Mouse (Mus musculus) lung, embryonic 16.5 days (tissue): ENCODE data around the gene Sycn. TPM values are rescaled to one million over a fixed set of nuclear protein-coding genes. Genes with fewer than 3 reads are reported as not detected.
A peak's percentile ranks its signal among the peaks of the same experiment; 100 is the strongest.
"Not testable (repeated sequence)": the region's sequence is repeated elsewhere in the genome, so short reads cannot be mapped to it uniquely, and the experiment has no call there.

Source experiments
- ATAC-seq: fragments of 200-750 bp; cut with Nextera tagmentation; 2 replicates; pipeline ENCODE4 v1.8.0; 2017; ENCODE audit warnings: low read depth, mild to moderate bottlenecking, moderate library complexity
- H3K27ac ChIP-seq: fragments of 300-500 bp; sonication (generic); 2 replicates; pipeline ENCODE4 v1.5.1; 2014; ENCODE audit warnings: mild to moderate bottlenecking, control low read depth, low read length
- H3K27me3 ChIP-seq: fragments of 300-500 bp; sonication (generic); 2 replicates; pipeline ENCODE4 v1.6.1; 2014; ENCODE audit warnings: low read depth, low read length, mixed read lengths; ENCODE audit not compliant: control insufficient read depth, insufficient read depth
- H3K36me3 ChIP-seq: fragments of 300-500 bp; sonication (generic); 2 replicates; pipeline ENCODE4 v1.6.1; 2014; ENCODE audit warnings: low read length; ENCODE audit not compliant: control insufficient read depth, insufficient read depth
- H3K4me1 ChIP-seq: fragments of 300-500 bp; sonication (generic); replicated peaks from 2 replicates; pipeline ENCODE4 v1.6.1; 2014; ENCODE audit warnings: low read length, mixed read lengths; ENCODE audit not compliant: control insufficient read depth, insufficient read depth
- H3K4me2 ChIP-seq: fragments of 300-500 bp; sonication (generic); 2 replicates; pipeline ENCODE4 v1.6.1; 2014; ENCODE audit warnings: low read depth, low read length, control low read depth
- H3K4me3 ChIP-seq: fragments of 300-500 bp; sonication (generic); 2 replicates; pipeline ENCODE4 v1.5.1; 2014; ENCODE audit warnings: mild to moderate bottlenecking, low read length, control low read depth
- H3K9ac ChIP-seq: fragments of 300-500 bp; sonication (generic); 2 replicates; pipeline ENCODE4 v1.6.1; 2014; ENCODE audit warnings: low read length, control low read depth
- H3K9me3 ChIP-seq: fragments of 300-500 bp; sonication (generic); 2 replicates; pipeline ENCODE4 v1.6.1; 2016; ENCODE audit warnings: low read length; ENCODE audit not compliant: control insufficient read depth
- WGBS: fragments of 180-500 bp; shearing (Covaris S2); extraction: QIAGEN DNeasy Blood & Tissue Kit; methylation state at CpG from one replicate; pipeline ENCODE4 v1.1.7; 2014; 5-methylcytosine and 5-hydroxymethylcytosine counted together
- polyA plus RNA-seq: library from polyadenylated mRNA; unstranded; fragments of >200 nt; fragmentation: Nextera tagmentation; extraction: Ambion mirVana; gene quantifications from 2 replicates; pipeline ENCODE4 v1.2.1, GENCODE M21; 2015

Sycn gene
- polyA plus RNA-seq, 1 experiment from 2014 or later: not detected

DNA sequence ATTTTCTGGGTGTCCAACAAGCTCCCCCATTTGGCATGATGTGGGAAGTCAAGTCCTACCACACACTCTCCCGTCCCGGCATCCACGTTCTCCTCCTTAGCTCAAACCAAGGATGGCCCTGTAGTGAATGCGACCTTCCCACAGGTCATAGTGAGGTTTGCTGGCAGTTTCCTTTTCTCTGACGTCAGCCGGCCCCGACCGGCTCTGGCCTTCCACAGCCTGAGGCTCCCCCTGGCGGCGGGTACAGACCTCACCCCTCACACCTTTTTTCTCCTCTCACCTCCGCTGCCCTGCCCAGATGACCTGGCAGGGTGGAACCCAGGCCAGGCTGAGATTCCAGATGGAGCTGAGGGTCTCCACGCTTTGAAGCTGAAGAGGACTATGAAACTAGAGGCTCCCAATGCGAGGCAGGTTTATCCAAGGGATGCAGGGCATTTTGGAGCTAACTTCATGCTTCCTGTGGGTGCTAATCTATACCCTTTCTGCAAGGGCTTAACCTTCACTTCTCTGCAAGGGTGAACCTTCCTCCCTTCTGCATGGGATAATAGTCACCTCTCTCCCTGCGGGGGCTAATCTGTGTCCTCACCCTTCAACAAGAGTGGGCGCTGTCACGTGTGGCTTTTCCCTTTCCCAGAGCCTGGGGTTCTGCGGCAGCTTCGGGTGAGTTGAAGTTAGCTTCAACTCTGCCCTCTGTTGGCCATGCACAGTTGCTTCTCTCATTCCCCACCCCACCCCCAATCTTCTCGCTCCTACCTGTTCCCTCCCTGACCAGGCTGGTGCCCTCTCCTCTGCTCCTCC is 12.6 kb upstream of the Sycn start:
- no peaks in the 10 kb centered on the region for H3K36me3 ChIP-seq
- 5% methylated on average over 19 of the region's 19 CpGs for WGBS
- ATAC-seq: peak; percentile 59
- H3K4me3 ChIP-seq: no peak overlapping the region
- H3K4me2 ChIP-seq: no peak overlapping the region
- H3K27ac ChIP-seq: no peak overlapping the region
- no peak overlapping the region for H3K9ac ChIP-seq
- no peaks in the 10 kb centered on the region; the same call in 1 of the 2 replicates for H3K4me1 ChIP-seq
- no peaks in the 10 kb centered on the region for H3K9me3 ChIP-seq
- H3K27me3 ChIP-seq: no peaks in the 10 kb centered on the region

DNA sequence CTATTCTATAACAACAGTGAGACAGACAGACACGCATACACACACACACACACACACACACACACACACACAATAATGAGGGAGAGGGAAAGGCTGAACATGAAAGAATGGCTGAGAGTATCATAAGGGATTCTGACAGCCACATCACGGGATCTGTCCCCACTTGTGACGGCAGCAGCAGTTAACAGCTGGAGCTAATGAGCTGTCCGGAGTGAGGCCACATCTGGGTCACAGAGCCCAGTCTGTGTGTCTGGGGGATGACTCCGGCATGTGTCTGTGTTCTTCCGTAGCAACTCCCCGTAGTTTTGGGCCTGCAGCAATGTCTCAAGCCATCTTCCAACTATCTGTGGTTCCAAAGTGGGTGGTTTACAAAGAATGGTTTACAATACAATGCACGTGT is 8.7 kb upstream of the Sycn start:
- Histone ChIP-seq H3K27ac (0 out of 2 replicates have a peak overlapping the region, but pooled peaks have one; percentile 7), H3K9me3 (no peaks in the 10 kb centered on the region), H3K4me1 (no peaks in the 10 kb centered on the region; the same call in 1 of the 2 replicates), H3K4me3 (no peak overlapping the region), H3K4me2 (no peak overlapping the region), H3K9ac (no peak overlapping the region), H3K27me3 (no peaks in the 10 kb centered on the region), H3K36me3 (no peaks in the 10 kb centered on the region)
- 61% methylated on average over 8 of the region's 8 CpGs for WGBS
- ATAC-seq: peak; percentile 93

DNA sequence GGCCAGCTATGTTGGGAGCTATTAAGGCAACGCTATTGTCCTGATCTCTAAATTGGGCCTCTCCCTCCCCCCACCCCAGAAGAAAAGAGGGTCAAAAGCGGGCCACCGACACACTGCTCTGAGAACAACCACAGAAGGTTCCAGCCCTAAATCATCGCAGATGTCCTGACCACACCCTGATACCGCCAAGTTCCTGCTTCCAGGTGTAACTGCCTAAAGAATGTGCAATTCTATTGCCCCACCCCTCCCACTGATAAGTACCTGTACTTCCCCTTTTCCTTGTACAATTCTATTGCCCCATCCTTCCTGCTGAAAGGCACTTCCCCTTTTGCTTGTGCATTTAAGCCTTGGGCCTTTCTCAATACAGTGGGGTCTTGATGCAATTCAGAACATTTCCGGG is 1.8 kb upstream of the Sycn start:
- not testable (repeated sequence) for H3K27ac ChIP-seq, H3K4me1 ChIP-seq, H3K4me2 ChIP-seq, H3K36me3 ChIP-seq, H3K9me3 ChIP-seq, H3K9ac ChIP-seq, H3K27me3 ChIP-seq, H3K4me3 ChIP-seq, ATAC-seq
- 90% methylated on average over 6 of the region's 6 CpGs for WGBS

DNA sequence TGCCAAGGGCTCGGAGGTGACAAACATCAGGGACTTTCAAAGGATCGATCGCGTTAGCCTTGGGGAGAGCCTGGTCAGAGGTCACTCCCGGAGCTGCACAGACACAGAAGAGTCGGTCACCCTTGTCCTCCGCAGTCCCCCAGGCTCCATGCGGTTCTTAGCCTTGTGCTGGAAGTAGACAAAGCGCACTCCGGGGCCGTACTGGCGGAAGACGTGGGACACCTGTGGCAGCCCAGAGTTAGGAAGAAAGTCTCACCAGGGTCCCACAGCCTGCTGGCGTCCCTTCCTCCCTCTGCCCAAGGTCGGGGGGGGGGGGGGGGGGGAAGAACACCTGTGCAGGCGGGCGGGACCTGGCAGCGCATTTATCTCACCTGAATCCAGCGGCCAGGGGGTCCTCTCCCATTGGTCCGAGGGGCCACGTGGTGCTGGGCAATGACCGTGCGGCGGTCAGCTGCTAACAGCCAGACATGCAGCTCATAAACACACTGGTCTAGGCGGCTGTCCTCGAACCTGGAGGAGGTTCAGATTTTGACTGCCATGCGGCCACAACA is 3.4 kb downstream of the Sycn start:
- Histone ChIP-seq H3K27me3 (peaks cover 35% of the 10 kb centered on the region), H3K9ac (peak overlapping the region; percentile 32; the same call in 1 of the 2 replicates), H3K9me3 (no peaks in the 10 kb centered on the region), H3K4me3 (peak overlapping the region; percentile 26), H3K36me3 (no peaks in the 10 kb centered on the region), H3K27ac (no peak overlapping the region), H3K4me1 (peaks cover 8% of the 10 kb centered on the region; the same call in 1 of the 2 replicates), H3K4me2 (peak overlapping the region; percentile 50)
- 5% methylated on average over 26 of the region's 27 CpGs for WGBS
- ATAC-seq: no peak

DNA sequence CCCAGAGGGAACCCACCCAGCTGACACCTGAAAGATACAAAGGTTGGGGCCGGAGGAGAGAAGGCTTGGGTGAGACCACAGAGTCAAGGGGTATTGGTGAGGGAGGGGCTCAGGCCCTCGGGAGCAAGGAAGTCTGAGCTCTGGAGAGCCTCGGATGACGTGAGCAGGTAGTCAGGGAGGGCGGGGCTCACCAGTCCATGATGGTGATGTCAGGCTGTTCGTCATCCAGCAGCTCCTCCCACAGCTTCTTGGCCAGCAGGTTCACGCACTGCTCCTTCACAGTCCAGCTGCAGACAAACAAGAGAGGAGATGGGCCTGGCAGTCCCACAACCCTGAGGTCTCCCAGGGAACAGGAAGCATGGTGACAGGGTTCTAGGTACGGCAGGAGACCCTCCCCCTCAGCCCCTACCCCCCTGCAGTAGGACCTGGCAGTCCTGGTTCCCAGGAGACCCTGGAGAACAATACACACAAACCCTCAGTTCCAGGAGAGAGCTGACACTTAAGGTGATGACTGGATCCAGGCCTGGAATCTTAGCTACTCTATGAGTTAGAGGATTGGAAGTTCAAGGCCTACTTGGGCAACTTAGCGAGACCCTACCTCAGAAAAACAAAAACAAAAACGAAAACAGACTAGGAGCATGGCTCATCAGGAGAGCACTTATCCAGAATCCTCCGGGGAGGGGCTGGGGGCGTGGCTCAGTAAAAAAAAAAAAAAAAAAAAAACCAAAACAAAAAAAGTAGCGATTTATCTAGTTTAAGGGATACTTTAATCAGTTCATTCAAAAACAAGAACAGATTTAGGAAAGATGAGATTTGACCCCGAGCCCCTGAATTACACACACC is 4.6 kb downstream of the Sycn start:
- Histone ChIP-seq H3K36me3 (no peaks in the 10 kb centered on the region), H3K9ac (no peak overlapping the region), H3K4me2 (no peak overlapping the region), H3K4me3 (no peak overlapping the region), H3K27me3 (peaks cover 35% of the 10 kb centered on the region), H3K4me1 (peaks cover 8% of the 10 kb centered on the region; the same call in 1 of the 2 replicates), H3K9me3 (no peaks in the 10 kb centered on the region), H3K27ac (no peak overlapping the region)
- peak; percentile 43; the same call in 1 of the 2 replicates for ATAC-seq
- WGBS: 31% methylated on average over 14 of the region's 14 CpGs

DNA sequence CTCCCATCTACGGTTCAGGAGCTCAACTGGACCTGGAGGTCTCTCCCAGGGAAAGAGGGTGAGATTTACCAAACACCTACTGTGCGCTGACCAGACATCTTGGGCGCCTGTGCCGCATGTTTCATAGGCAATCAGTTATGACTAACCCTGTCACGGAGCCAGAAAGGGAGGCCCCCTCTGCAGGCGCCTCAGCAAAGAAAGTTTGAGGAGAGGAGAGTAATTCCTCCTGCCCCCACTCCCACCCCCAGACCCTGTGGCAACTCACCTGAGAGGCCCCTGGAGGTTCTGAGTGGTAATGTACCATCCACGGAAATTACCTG is 5.2 kb downstream of the Sycn start:
- 27% methylated on average over 7 of the region's 7 CpGs for WGBS
- H3K4me3 ChIP-seq: no peak overlapping the region

DNA sequence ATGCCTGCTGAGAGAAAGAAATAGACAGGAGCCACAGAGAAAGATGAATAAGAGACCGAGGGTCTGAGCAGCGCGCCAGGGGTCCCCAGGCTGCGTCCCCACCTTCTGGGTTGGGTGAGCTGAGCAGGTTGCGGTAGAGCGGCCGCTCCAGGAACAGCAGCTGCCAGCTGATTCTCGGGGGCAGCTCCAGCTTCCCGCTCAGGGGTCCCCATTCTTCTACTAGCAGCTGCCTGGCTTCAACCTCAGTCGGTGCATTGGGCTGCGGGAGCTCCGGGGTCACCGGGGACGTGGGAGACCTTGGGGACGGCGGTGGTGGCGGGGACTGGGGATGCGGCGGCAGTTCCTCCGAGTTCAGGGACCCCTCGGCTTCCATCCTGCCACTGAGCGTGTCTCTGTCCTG is 6.0 kb downstream of the Sycn start:
- ATAC-seq: no peak
- Histone ChIP-seq H3K9ac (no peak overlapping the region), H3K27me3 (peaks cover 35% of the 10 kb centered on the region)

More for the DNA sequence above, 5.2 kb downstream of the Sycn start:
- Histone ChIP-seq H3K27ac (no peak overlapping the region), H3K4me2 (no peak overlapping the region), H3K36me3 (no peaks in the 10 kb centered on the region), H3K9me3 (no peaks in the 10 kb centered on the region), H3K9ac (no peak overlapping the region), H3K27me3 (peaks cover 35% of the 10 kb centered on the region), H3K4me1 (peaks cover 8% of the 10 kb centered on the region; the same call in 1 of the 2 replicates)
- no peak for ATAC-seq

DNA sequence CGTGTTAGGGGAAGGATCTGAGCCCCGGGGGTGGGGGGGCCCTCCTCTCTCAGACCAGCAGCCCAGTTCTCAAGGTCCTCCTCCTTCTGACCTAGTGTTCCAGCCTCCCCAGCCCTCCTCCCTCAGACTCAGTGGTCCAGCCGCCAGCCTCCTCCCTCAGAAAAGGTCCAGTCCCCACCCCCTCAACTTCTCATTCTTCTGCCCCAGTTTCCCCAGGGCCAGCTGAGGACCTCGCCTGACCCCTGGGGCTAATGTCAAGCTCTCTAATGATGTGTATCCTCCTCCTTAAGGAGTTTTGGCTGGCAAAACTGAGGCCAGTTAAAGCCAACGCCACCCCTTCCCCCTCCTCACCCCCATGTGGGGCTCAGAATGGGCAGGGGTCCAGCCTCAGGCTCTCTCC is 6.5 kb downstream of the Sycn start, which contains the start of gene Nccrp1:
Gene Nccrp1, minus strand, starts transcription at position 101 of the 400 bp plus-strand sequence.
- H3K4me2 ChIP-seq: peak within 1 kb of the TSS; percentile 35

More for the DNA sequence above, 6.0 kb downstream of the Sycn start:
- under 1% methylated on average over 22 of the region's 22 CpGs for WGBS
- Histone ChIP-seq H3K27ac (no peak overlapping the region), H3K9me3 (no peaks in the 10 kb centered on the region), H3K36me3 (no peaks in the 10 kb centered on the region), H3K4me1 (peaks cover 8% of the 10 kb centered on the region; the same call in 1 of the 2 replicates), H3K4me2 (peak overlapping the region; percentile 35), H3K4me3 (peak overlapping the region; percentile 12; the same call in 1 of the 2 replicates)

DNA sequence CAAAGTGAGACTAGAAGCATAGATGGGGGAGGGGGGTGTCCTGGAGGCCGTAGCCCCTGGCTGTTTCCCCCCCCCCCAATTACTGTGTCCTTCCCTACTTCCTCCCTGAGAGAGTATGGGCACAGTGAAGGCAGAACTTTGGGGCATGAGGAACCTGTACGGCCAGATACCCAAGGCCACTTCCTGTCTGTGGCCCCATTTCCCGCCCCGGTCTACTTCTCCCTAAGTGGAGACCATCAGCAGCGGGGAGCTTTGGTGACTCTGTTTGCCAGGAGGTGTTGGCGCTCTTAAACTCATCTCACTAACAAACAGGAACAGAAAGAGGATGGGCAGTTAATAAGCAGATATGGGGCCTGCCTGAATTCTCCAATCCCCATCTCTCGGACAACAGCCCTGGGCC is 6.9 kb downstream of the Sycn start:
- no peaks in the 10 kb centered on the region for H3K36me3 ChIP-seq
- H3K4me3 ChIP-seq: no peak overlapping the region
- H3K27me3 ChIP-seq: peaks cover 35% of the 10 kb centered on the region
- H3K4me1 ChIP-seq: peaks cover 8% of the 10 kb centered on the region; the same call in 1 of the 2 replicates
- no peak overlapping the region for H3K9ac ChIP-seq
- no peaks in the 10 kb centered on the region for H3K9me3 ChIP-seq
- H3K4me2 ChIP-seq: no peak overlapping the region
- ATAC-seq: no peak
- H3K27ac ChIP-seq: no peak overlapping the region
- WGBS: 58% methylated on average over 7 of the region's 7 CpGs

More for the DNA sequence above, 6.5 kb downstream of the Sycn start, which contains the start of gene Nccrp1:
- WGBS: 6% methylated on average over 5 of the region's 5 CpGs
- Histone ChIP-seq H3K9me3 (no peaks in the 10 kb centered on the region), H3K4me3 (peak within 1 kb of the TSS; percentile 12; the same call in 1 of the 2 replicates), H3K4me1 (peaks cover 8% of the 10 kb centered on the region; the same call in 1 of the 2 replicates), H3K36me3 (no peaks in the 10 kb centered on the region), H3K27ac (no peak within 1 kb of the TSS), H3K9ac (no peak within 1 kb of the TSS), H3K27me3 (peaks cover 35% of the 10 kb centered on the region)
- ATAC-seq: no peak
